Mouse (Mus musculus): Measurements from ENCODE around the gene Stra8.

- no peak for TF ChIP-seq CTCF (IDR thresholded peaks at IDR 0.05; ENCODE audit: low read depth, low read length)
- TF ChIP-seq POLR2AphosphoS5 (IDR thresholded peaks at IDR 0.05; ENCODE audit: insufficient replicate concordance, low read depth, low read length): no peak
Measured at GRCm38 (mm10) chr6:34914462-34914861, 5.5 kb upstream of the Stra8 start.
